Mouse (Mus musculus) myocyte (in vitro differentiated cells): ENCODE results near the gene Nat8l.

Source experiments
- MAX ChIP-seq: IDR thresholded peaks from one replicate; pipeline ENCODE4 v1.6.1; 2011; ENCODE audit warnings: low read depth, mild to moderate bottlenecking, control low read depth
- POLR2AphosphoS2 ChIP-seq: IDR thresholded peaks from one replicate; pipeline ENCODE4 v1.6.1; 2011; ENCODE audit warnings: low read depth, control low read depth; ENCODE audit not compliant: insufficient read length
- TCF12 ChIP-seq: IDR thresholded peaks from one replicate; pipeline ENCODE4 v1.6.1; 2011; ENCODE audit warnings: mild to moderate bottlenecking, control low read depth; ENCODE audit not compliant: poor library complexity, insufficient read depth, severe bottlenecking

- no peak for TF ChIP-seq MAX
- TF ChIP-seq POLR2AphosphoS2, result no peak
- TF ChIP-seq TCF12, result no peak
Observed at GRCm38 (mm10) chr5:34006832-34007231, 11.0 kb downstream of the Nat8l start.
